Mouse (Mus musculus) megakaryocyte, embryonic 14.5 days (primary cell): Measurements from ENCODE around the gene Mup13. TPM values are rescaled to one million over a fixed set of nuclear protein-coding genes. Genes with fewer than 3 reads are reported as not detected.
"Not testable (repeated sequence)": the region's sequence is repeated elsewhere in the genome, so short reads cannot be mapped to it uniquely, and the experiment has no call there.

Experiments
- H3K27me3 ChIP-seq: replicated peaks from 2 replicates; pipeline ENCODE3; 2012; ENCODE audit warnings: inconsistent platforms
- H3K36me3 ChIP-seq: replicated peaks from 2 replicates; pipeline ENCODE3; 2012; ENCODE audit warnings: low read length, inconsistent platforms, mixed read lengths
- H3K4me1 ChIP-seq: 2 replicates; pipeline ENCODE4 v1.6.1; 2012; ENCODE audit warnings: inconsistent platforms
- H3K4me3 ChIP-seq: replicated peaks from 2 replicates; pipeline ENCODE3; 2012; ENCODE audit warnings: moderate library complexity, mild to moderate bottlenecking, inconsistent platforms
- H3K9me3 ChIP-seq: 2 replicates; pipeline ENCODE4 v1.6.1; 2012; ENCODE audit warnings: inconsistent platforms
- polyA plus RNA-seq: library from polyadenylated mRNA; stranded (reverse); fragments of >175 nt; gene quantifications from 2 replicates; pipeline ENCODE4 v1.2.3, GENCODE M21; 2012; ENCODE audit warnings: low replicate concordance; ENCODE audit not compliant: insufficient read depth

Gene Mup13
- polyA plus RNA-seq: not detected in 2 replicates

DNA sequence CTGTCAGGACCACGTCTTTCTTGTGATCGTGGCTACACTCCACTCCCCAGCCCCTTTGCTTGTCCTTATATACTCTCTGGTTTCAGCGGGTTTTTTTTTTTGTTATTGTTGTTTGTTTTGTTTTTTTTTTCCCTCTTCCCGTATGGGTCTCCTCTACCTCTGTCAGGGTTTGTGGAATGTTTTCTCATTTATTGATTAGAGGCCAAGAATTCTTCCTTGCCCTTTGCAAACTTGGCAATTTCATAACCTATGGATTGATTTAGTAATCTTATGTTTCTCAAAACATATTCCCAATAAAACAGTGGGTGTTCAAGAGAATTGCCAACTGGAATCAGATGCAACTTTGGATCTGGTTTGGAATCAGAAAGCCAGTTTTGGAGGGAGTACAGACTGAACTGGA lies at the start of gene Mup13:
Gene Mup13, minus strand, starts transcription at position 101 of the 400 bp plus-strand sequence.
- H3K9me3 ChIP-seq, H3K36me3 ChIP-seq, H3K4me1 ChIP-seq, H3K4me3 ChIP-seq, H3K27me3 ChIP-seq: not testable (repeated sequence)

Other genes starting within 250 kb of the Mup13 start
- gene Mup14, start 75.7 kb upstream of the Mup13 start, polyA plus RNA-seq: not detected in 2 replicates
- gene Mup15, start 211.5 kb upstream of the Mup13 start, polyA plus RNA-seq: not detected in 2 replicates